Comparison of ENCODE assay signal across 31 mouse cellular contexts in the genomic region with DNA sequence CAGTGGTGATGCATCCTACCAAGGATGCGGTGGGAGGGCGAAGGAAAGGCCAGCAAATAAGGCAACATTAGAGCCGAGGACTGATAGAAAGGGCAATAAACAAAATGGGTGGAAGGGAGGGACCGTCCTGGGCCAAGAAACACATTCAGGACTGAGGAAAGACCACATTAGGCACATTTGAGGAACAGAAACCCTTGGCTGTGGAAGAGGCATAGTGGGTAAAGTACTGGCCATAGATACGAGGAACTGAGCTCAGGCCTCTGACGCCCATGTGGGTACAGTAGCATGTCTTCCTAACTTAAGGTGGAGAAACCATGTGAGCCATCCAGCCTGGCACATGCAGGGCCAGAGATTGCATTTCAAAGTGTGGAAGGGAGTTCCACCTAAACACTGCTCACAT. TPM values are rescaled to one million over a fixed set of nuclear protein-coding genes. Genes with fewer than 3 reads are reported as not detected.
DNase-seq lines count a peak whose midpoint lies in the region; ATAC-seq and TF ChIP-seq lines count a peak whose summit lies in the region.
"Had no signal": no experiment of that assay in that cellular context is flagged by ENCODE, and none has a peak within 500 bp of the region (broad histone marks: within the 10 kb centered on the region; RNA-seq: fewer than 3 reads in every experiment).

No protein-coding gene starts in this region.

- no peak for TF ChIP-seq CTCF in spleen, adult 2 months (IDR thresholded peaks at IDR 0.05; ENCODE audit: extremely low read depth, insufficient read depth, insufficient read length, insufficient replicate concordance)

- peaks cover 5% of the 10 kb centered on the region; the same call in 1 of the 2 replicates for H3K4me1 ChIP-seq in spleen, adult 2 months (ENCODE audit: control insufficient read depth, insufficient read depth, insufficient read length)
- H3K4me1 ChIP-seq: forebrain, embryonic 15.5 days; hindbrain, embryonic 15.5 days; intestine, embryonic 15.5 days; kidney, embryonic 15.5 days; neural tube, embryonic 13.5 days had no signal

- H3K27me3 ChIP-seq in spleen, adult 2 months (ENCODE audit: control insufficient read depth, insufficient read depth, low read length), result no peaks in the 10 kb centered on the region
- H3K27me3 ChIP-seq: forebrain, embryonic 15.5 days; hindbrain, embryonic 15.5 days; intestine, embryonic 15.5 days; kidney, embryonic 15.5 days; neural tube, embryonic 13.5 days had no signal

- WGBS in spleen, adult 2 months, result 56% methylated on average over 6 of the region's 6 CpGs

- H3K27ac ChIP-seq in spleen, adult 2 months (ENCODE audit: insufficient read depth, low read length), result peak overlapping the region; percentile 69
- H3K27ac ChIP-seq: forebrain, embryonic 15.5 days; hindbrain, embryonic 15.5 days; intestine, embryonic 15.5 days; kidney, embryonic 15.5 days; liver, embryonic 12.5 days; neural tube, embryonic 13.5 days had no signal

- H3K4me3 ChIP-seq in spleen, adult 2 months (ENCODE audit: extremely low read depth, insufficient read depth, insufficient read length), result peak overlapping the region; percentile 12; the same call in 1 of the 2 replicates
- H3K4me3 ChIP-seq: forebrain, embryonic 15.5 days; hindbrain, embryonic 15.5 days; intestine, embryonic 15.5 days; kidney, embryonic 15.5 days; liver, embryonic 12.5 days; neural tube, embryonic 13.5 days had no signal

- ATAC-seq in granulocyte monocyte progenitor cell, adult 5-6 weeks (replicated peaks; ENCODE audit: poor library complexity, severe bottlenecking), result peak; percentile 99
- ATAC-seq in neutrophil, adult 5-6 weeks (ENCODE audit: extremely low read depth, insufficient number of reproducible peaks, low FRiP score, poor library complexity, severe bottlenecking), result peak; percentile 62; the same call in 1 of the 2 replicates
- ATAC-seq: forebrain, embryonic 15.5 days; intestine, embryonic 15.5 days; liver, embryonic 12.5 days had no signal

- no peak for TF ChIP-seq POLR2A in spleen, adult 2 months (IDR thresholded peaks at IDR 0.05; ENCODE audit: low read depth, low read length)

- H3K36me3 ChIP-seq in spleen, adult 2 months (ENCODE audit: control insufficient read depth, insufficient read depth, low read length), result peaks cover 16% of the 10 kb centered on the region
- H3K36me3 ChIP-seq: forebrain, embryonic 15.5 days; hindbrain, embryonic 15.5 days; intestine, embryonic 15.5 days; kidney, embryonic 15.5 days; liver, embryonic 12.5 days; neural tube, embryonic 13.5 days had no signal

- peak; percentile 43 for DNase-seq in layer of hippocampus, adult 9-11 months
- no peak for DNase-seq in layer of hippocampus, adult 11-12 months (ENCODE audit: low spot score)
- DNase-seq in spleen, adult 2 months (ENCODE audit: low read depth in 1 of 2, low spot score in 2 of 2), result peak in 1 of 2 experiments; percentile 24
- no peak for DNase-seq in spleen, postnatal 14 days (ENCODE audit: low spot score in 2 of 2)
- no peak for DNase-seq in frontal cortex, postnatal 10 days (ENCODE audit: low spot score in 2 of 2)
- no peak for DNase-seq in frontal cortex, adult 2 months (ENCODE audit: extremely low spot score in 1 of 2, low spot score in 1 of 2)
- DNase-seq: cerebellum, postnatal 10 days; embryo, embryonic 11 days; heart, postnatal 36 days; layer of hippocampus, postnatal 36 days; left cerebral cortex, postnatal 4 days; lung, embryonic 14.5 days; right cerebral cortex, postnatal 25 days; thymus, postnatal 25 days had no signal

RNA-seq across cellular contexts. Expression of a gene that starts 3.2 kb away (rescaled TPM):
- 81.7 and 84.6 TPM in 2 replicates for polyA plus RNA-seq in spleen, adult 2 months (2012; rRNA removed)
- 26.1 and 42.2 TPM in 2 replicates for total RNA-seq in granulocyte monocyte progenitor cell, adult 5-6 weeks (2014; fragmentation: Nextera tagmentation)
- 74.5 and 94.5 TPM in 2 replicates for total RNA-seq in granulocyte monocyte progenitor cell, adult 5-6 weeks (2017)
- 904 and 941 TPM in 2 replicates for total RNA-seq in neutrophil, adult 5-6 weeks (2017)
- polyA plus RNA-seq in frontal cortex, adult 2 months (2012; rRNA removed), result 72.3 and 95.0 TPM in 2 replicates
- polyA plus RNA-seq: C2C12 had no signal

RNA-seq across cellular contexts. Expression of a gene that starts 29.7 kb away (rescaled TPM):
- polyA plus RNA-seq in spleen, adult 2 months (2012; rRNA removed), result not detected in 2 replicates
- total RNA-seq in granulocyte monocyte progenitor cell, adult 5-6 weeks (2014; fragmentation: Nextera tagmentation), result not detected in 2 replicates
- total RNA-seq in granulocyte monocyte progenitor cell, adult 5-6 weeks (2017), result not detected in 2 replicates
- total RNA-seq in neutrophil, adult 5-6 weeks (2017), result 0.49 TPM in 1 of 2 replicates, not detected in the other
- not detected in 2 replicates for polyA plus RNA-seq in frontal cortex, adult 2 months (2012; rRNA removed)
- total RNA-seq: adrenal gland, adult 18-20 months; adrenal gland, postnatal 4 days; gastrocnemius, adult 18-20 months; gastrocnemius, postnatal 4 days; heart, postnatal 36 days; layer of hippocampus, adult 18-20 months; layer of hippocampus, postnatal 36 days; left cerebral cortex, postnatal 4 days had no signal
- polyA plus RNA-seq: C2C12; embryonic facial prominence, embryonic 14.5 days; forebrain, embryonic 15.5 days; heart, embryonic 14.5 days; hindbrain, embryonic 15.5 days; intestine, embryonic 15.5 days; kidney, embryonic 15.5 days; lung, embryonic 14.5 days; midbrain, embryonic 11.5 days; neural tube, embryonic 13.5 days had no signal

RNA-seq across cellular contexts. Expression of a gene that starts 30.8 kb away (rescaled TPM):
- 1.3 and 1.4 TPM in 2 replicates for polyA plus RNA-seq in spleen, adult 2 months (2012; rRNA removed)
- not detected in 2 replicates for total RNA-seq in granulocyte monocyte progenitor cell, adult 5-6 weeks (2014; fragmentation: Nextera tagmentation)
- not detected in 2 replicates for total RNA-seq in granulocyte monocyte progenitor cell, adult 5-6 weeks (2017)
- total RNA-seq in neutrophil, adult 5-6 weeks (2017), result 1.7 and 2.8 TPM in 2 replicates
- polyA plus RNA-seq in frontal cortex, adult 2 months (2012; rRNA removed), result 5.3 and 6.5 TPM in 2 replicates

RNA-seq across cellular contexts. Expression of a gene that starts 58.9 kb away (rescaled TPM):
- polyA plus RNA-seq in spleen, adult 2 months (2012; rRNA removed), result 3.3 and 3.8 TPM in 2 replicates
- total RNA-seq in granulocyte monocyte progenitor cell, adult 5-6 weeks (2014; fragmentation: Nextera tagmentation), result 32.6 and 41.0 TPM in 2 replicates
- total RNA-seq in granulocyte monocyte progenitor cell, adult 5-6 weeks (2017), result 48.4 and 54.8 TPM in 2 replicates
- 34.0 and 43.7 TPM in 2 replicates for total RNA-seq in neutrophil, adult 5-6 weeks (2017)
- polyA plus RNA-seq in frontal cortex, adult 2 months (2012; rRNA removed), result 15.7 and 16.8 TPM in 2 replicates
